Mouse (Mus musculus): ENCODE results near the gene Tepsin. TPM values are rescaled to one million over a fixed set of nuclear protein-coding genes. Genes with fewer than 3 reads are reported as not detected.

Tepsin gene
- total and polyA plus RNA-seq, 2 experiments from 2014 or later, result 14.8 to 25.8 TPM

GRCm38 (mm10) chr11:120064668-120065040 lies 33.9 kb downstream of the Tepsin start:
- Histone ChIP-seq H3K27me3 (ENCODE audit: insufficient read depth, low read length) (no peaks in the 10 kb centered on the region), H3K4me1 (ENCODE audit: insufficient read depth) (no peaks in the 10 kb centered on the region), H3K4me3 (ENCODE audit: low read depth, low read length) (no peak overlapping the region), H3K9me3 (ENCODE audit: low read length) (no peaks in the 10 kb centered on the region), H3K9ac (no peak overlapping the region), H3K4me2 (ENCODE audit: low read depth) (no peak overlapping the region), H3K36me3 (ENCODE audit: insufficient read depth) (peaks cover 56% of the 10 kb centered on the region), H3K27ac (ENCODE audit: low read depth, low read length) (no peak overlapping the region)
- DNase-seq (no peak), ATAC-seq (no peak)
- TF ChIP-seq CTCF (IDR thresholded peaks at IDR 0.05; ENCODE audit: low read depth), result no peak
- WGBS, result 95% methylated on average over 11 of the region's 11 CpGs

- H3K4me2 ChIP-seq (ENCODE audit: low read depth), result no peak overlapping the region
- H3K9ac ChIP-seq, result no peak overlapping the region
- no peaks in the 10 kb centered on the region for H3K4me1 ChIP-seq (ENCODE audit: insufficient read depth)
- WGBS, result 93% methylated on average over 13 of the region's 13 CpGs
- H3K4me3 ChIP-seq (ENCODE audit: low read depth, low read length), result no peak overlapping the region
- DNase-seq (no peak), ATAC-seq (no peak)
- H3K27ac ChIP-seq (ENCODE audit: low read depth, low read length), result no peak overlapping the region
- no peaks in the 10 kb centered on the region for H3K9me3 ChIP-seq (ENCODE audit: low read length)
- no peaks in the 10 kb centered on the region for H3K27me3 ChIP-seq (ENCODE audit: insufficient read depth, low read length)
- no peak for TF ChIP-seq CTCF (IDR thresholded peaks at IDR 0.05; ENCODE audit: low read depth)
- H3K36me3 ChIP-seq (ENCODE audit: insufficient read depth), result peaks cover 52% of the 10 kb centered on the region
Observed at GRCm38 (mm10) chr11:120064006-120064667, 34.4 kb downstream of the Tepsin start.

GRCm38 (mm10) chr11:120063326-120063725 lies 35.2 kb downstream of the Tepsin start:
- WGBS, result 87% methylated on average over 5 of the region's 5 CpGs
- H3K36me3 ChIP-seq (ENCODE audit: insufficient read depth), result peaks cover 47% of the 10 kb centered on the region
- no peak for TF ChIP-seq CTCF (IDR thresholded peaks at IDR 0.05; ENCODE audit: low read depth)
- no peaks in the 10 kb centered on the region for H3K9me3 ChIP-seq (ENCODE audit: low read length)
- H3K4me2 ChIP-seq (ENCODE audit: low read depth), result no peak overlapping the region
- H3K4me3 ChIP-seq (ENCODE audit: low read depth, low read length), result no peak overlapping the region
- DNase-seq (no peak), ATAC-seq (no peak)
- no peaks in the 10 kb centered on the region for H3K27me3 ChIP-seq (ENCODE audit: insufficient read depth, low read length)
- no peaks in the 10 kb centered on the region for H3K4me1 ChIP-seq (ENCODE audit: insufficient read depth)
- no peak overlapping the region for H3K9ac ChIP-seq
- H3K27ac ChIP-seq (ENCODE audit: low read depth, low read length), result no peak overlapping the region

- H3K4me1 ChIP-seq (ENCODE audit: insufficient read depth), result no peaks in the 10 kb centered on the region
- no peaks in the 10 kb centered on the region for H3K27me3 ChIP-seq (ENCODE audit: insufficient read depth, low read length)
- peaks cover 22% of the 10 kb centered on the region for H3K36me3 ChIP-seq (ENCODE audit: insufficient read depth)
- no peak overlapping the region for H3K9ac ChIP-seq
- 83% methylated on average over 8 of the region's 8 CpGs for WGBS
- H3K4me3 ChIP-seq (ENCODE audit: low read depth, low read length), result no peak overlapping the region
- no peak for DNase-seq
- no peaks in the 10 kb centered on the region for H3K9me3 ChIP-seq (ENCODE audit: low read length)
- H3K4me2 ChIP-seq (ENCODE audit: low read depth), result no peak overlapping the region
- ATAC-seq, result no peak
- H3K27ac ChIP-seq (ENCODE audit: low read depth, low read length), result no peak overlapping the region
- TF ChIP-seq CTCF (IDR thresholded peaks at IDR 0.05; ENCODE audit: low read depth), result no peak
Observed at GRCm38 (mm10) chr11:120060634-120061033, 37.9 kb downstream of the Tepsin start.

- no peaks in the 10 kb centered on the region for H3K36me3 ChIP-seq (ENCODE audit: insufficient read depth)
- H3K9ac ChIP-seq, result no peak overlapping the region
- ATAC-seq, result no peak
- no peak overlapping the region for H3K27ac ChIP-seq (ENCODE audit: low read depth, low read length)
- DNase-seq, result no peak
- TF ChIP-seq CTCF (IDR thresholded peaks at IDR 0.05; ENCODE audit: low read depth), result no peak
- H3K9me3 ChIP-seq (ENCODE audit: low read length), result no peaks in the 10 kb centered on the region
- H3K4me2 ChIP-seq (ENCODE audit: low read depth), result no peak overlapping the region
- no peak overlapping the region for H3K4me3 ChIP-seq (ENCODE audit: low read depth, low read length)
- no peaks in the 10 kb centered on the region for H3K4me1 ChIP-seq (ENCODE audit: insufficient read depth)
- 85% methylated on average over 12 of the region's 12 CpGs for WGBS
- no peaks in the 10 kb centered on the region for H3K27me3 ChIP-seq (ENCODE audit: insufficient read depth, low read length)
Observed at GRCm38 (mm10) chr11:120055953-120056732, 42.4 kb downstream of the Tepsin start.

GRCm38 (mm10) chr11:120053846-120054245 lies 44.7 kb downstream of the Tepsin start:
- Histone ChIP-seq H3K4me2 (ENCODE audit: low read depth) (no peak overlapping the region), H3K4me1 (ENCODE audit: insufficient read depth) (no peaks in the 10 kb centered on the region), H3K9me3 (ENCODE audit: low read length) (no peaks in the 10 kb centered on the region), H3K27ac (ENCODE audit: low read depth, low read length) (no peak overlapping the region), H3K36me3 (ENCODE audit: insufficient read depth) (no peaks in the 10 kb centered on the region), H3K9ac (no peak overlapping the region), H3K27me3 (ENCODE audit: insufficient read depth, low read length) (no peaks in the 10 kb centered on the region), H3K4me3 (ENCODE audit: low read depth, low read length) (no peak overlapping the region)
- DNase-seq, result no peak
- no peak for ATAC-seq
- 84% methylated on average over 4 of the region's 4 CpGs for WGBS
- no peak for TF ChIP-seq CTCF (IDR thresholded peaks at IDR 0.05; ENCODE audit: low read depth)

GRCm38 (mm10) chr11:120052274-120052673 lies 46.3 kb downstream of the Tepsin start:
- Histone ChIP-seq H3K9ac (no peak overlapping the region), H3K9me3 (ENCODE audit: low read length) (no peaks in the 10 kb centered on the region), H3K4me1 (ENCODE audit: insufficient read depth) (peaks cover 4% of the 10 kb centered on the region; the same call in 1 of the 2 replicates), H3K27me3 (ENCODE audit: insufficient read depth, low read length) (no peaks in the 10 kb centered on the region), H3K27ac (ENCODE audit: low read depth, low read length) (no peak overlapping the region), H3K36me3 (ENCODE audit: insufficient read depth) (no peaks in the 10 kb centered on the region), H3K4me3 (ENCODE audit: low read depth, low read length) (no peak overlapping the region), H3K4me2 (ENCODE audit: low read depth) (no peak overlapping the region)
- no peak for TF ChIP-seq CTCF (IDR thresholded peaks at IDR 0.05; ENCODE audit: low read depth)
- 79% methylated on average over 9 of the region's 9 CpGs for WGBS
- DNase-seq (no peak), ATAC-seq (no peak)
